Mouse (Mus musculus): ENCODE results near the gene Uba3. TPM values are rescaled to one million over a fixed set of nuclear protein-coding genes. Genes with fewer than 3 reads are reported as not detected.

Gene Uba3
- 10 to 100 TPM; 41.3 to 44.6 TPM for total RNA-seq (2021)
- long read RNA-seq, experiment 1, transcript Uba3-201 (18 exons, 2,257 nt) = major isoform, 14 of 24 reads
- long read RNA-seq, experiment 1, transcript Uba3-202 (17 exons, 2,465 nt) = minor isoform, 6 of 24 reads
- long read RNA-seq, experiment 1, partial matches to known transcripts = 2 of 24 reads
- long read RNA-seq, experiment 1, other reads (novel, unspliced or antisense) = 1 of 24 reads
- long read RNA-seq, experiment 2, transcript Uba3-202 (17 exons, 2,465 nt) = minor isoform, 6 of 32 reads
- long read RNA-seq, experiment 2, transcript Uba3-201 (18 exons, 2,257 nt) = major isoform, 22 of 32 reads
- long read RNA-seq, experiment 2, partial matches to known transcripts = 0 of 32 reads
- long read RNA-seq, experiment 2, other reads (novel, unspliced or antisense) = 3 of 32 reads

- intact Hi-C loops (cut with DNase I; ENCODE audit: low total_unique reads) = no loop called here
- DNase-seq = peak; percentile 100
Observed at GRCm38 (mm10) chr6:97205439-97205885, at the start of gene Uba3. Gene Uba3 (minus strand): TSS chr6:97205647.

GRCm38 (mm10) chr6:97252711-97253221, 47.3 kb upstream of the Uba3 start, which contains the start of gene Lmod3:
Gene Lmod3 (minus strand): TSS chr6:97252759.
- intact Hi-C loops (cut with DNase I; ENCODE audit: low total_unique reads) = no loop called here

GRCm38 (mm10) chr6:97252086-97252485, 46.6 kb upstream of the Uba3 start:
- DNase-seq = no peak
- intact Hi-C loops (cut with DNase I; ENCODE audit: low total_unique reads) = no loop called here

More at GRCm38 (mm10) chr6:97252711-97253221, 47.3 kb upstream of the Uba3 start, which contains the start of gene Lmod3:
- peak; percentile 25 for DNase-seq

GRCm38 (mm10) chr6:97250966-97251365, 45.5 kb upstream of the Uba3 start:
- peak; percentile 29 for DNase-seq
- intact Hi-C loops (cut with DNase I; ENCODE audit: low total_unique reads) = no loop called here

- no peak for DNase-seq
- intact Hi-C loops (cut with DNase I; ENCODE audit: low total_unique reads) = loop anchor here (5.0 kb wide), 1 partner anchor 33 kb away; the partner anchor contains the start of gene Arl6ip5
Observed at GRCm38 (mm10) chr6:97245200-97245599, 39.8 kb upstream of the Uba3 start.

DNA sequence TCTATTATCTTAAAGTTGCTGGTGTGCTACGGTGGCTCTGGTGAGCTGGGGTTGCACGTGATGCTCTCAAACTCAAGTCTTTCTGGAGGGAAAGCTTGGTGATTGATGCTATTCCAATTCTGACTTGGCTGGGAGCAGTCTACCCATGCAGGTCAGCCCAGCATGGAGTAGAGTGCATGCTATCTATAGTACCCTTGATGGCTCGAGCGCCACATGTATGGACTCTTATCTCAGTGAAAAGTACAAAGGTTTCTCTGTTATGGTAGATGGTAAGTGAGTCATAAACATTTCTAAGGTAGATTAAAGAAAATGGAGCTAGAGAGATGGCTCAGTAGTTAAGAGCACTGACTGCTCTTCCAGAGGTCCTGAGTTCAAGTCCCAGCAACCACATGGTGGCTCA, 37.1 kb upstream of the Uba3 start:
- intact Hi-C loops (cut with DNase I; ENCODE audit: low total_unique reads) = no loop called here

GRCm38 (mm10) chr6:97240092-97240491, 34.6 kb upstream of the Uba3 start:
- DNase-seq = no peak
- intact Hi-C loops (cut with DNase I; ENCODE audit: low total_unique reads) = no loop called here

More for the DNA sequence above, 37.1 kb upstream of the Uba3 start:
- DNase-seq = no peak

DNA sequence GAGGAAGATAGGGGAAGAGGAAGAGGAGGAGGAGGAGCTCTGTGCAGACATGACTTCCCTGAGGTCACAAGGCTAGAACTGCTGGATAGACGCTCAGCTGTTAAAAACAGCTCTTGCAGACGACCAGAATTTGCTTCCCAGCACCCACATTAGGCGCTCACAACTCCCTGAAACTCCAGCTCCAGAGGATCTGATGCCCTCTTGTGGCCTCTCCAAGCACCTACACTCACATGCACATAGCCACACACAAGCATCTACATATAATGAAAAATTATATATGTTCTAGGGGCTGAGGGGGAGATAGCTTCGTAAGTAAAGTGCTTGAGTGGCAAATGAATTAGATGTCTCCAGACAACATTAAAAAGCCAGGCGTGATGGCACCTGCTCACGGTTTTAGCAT, 33.9 kb upstream of the Uba3 start:
- intact Hi-C loops (cut with DNase I; ENCODE audit: low total_unique reads) = no loop called here
- DNase-seq = no peak

GRCm38 (mm10) chr6:97236088-97236487, 30.6 kb upstream of the Uba3 start:
- intact Hi-C loops (cut with DNase I; ENCODE audit: low total_unique reads) = no loop called here
- DNase-seq = no peak

DNA sequence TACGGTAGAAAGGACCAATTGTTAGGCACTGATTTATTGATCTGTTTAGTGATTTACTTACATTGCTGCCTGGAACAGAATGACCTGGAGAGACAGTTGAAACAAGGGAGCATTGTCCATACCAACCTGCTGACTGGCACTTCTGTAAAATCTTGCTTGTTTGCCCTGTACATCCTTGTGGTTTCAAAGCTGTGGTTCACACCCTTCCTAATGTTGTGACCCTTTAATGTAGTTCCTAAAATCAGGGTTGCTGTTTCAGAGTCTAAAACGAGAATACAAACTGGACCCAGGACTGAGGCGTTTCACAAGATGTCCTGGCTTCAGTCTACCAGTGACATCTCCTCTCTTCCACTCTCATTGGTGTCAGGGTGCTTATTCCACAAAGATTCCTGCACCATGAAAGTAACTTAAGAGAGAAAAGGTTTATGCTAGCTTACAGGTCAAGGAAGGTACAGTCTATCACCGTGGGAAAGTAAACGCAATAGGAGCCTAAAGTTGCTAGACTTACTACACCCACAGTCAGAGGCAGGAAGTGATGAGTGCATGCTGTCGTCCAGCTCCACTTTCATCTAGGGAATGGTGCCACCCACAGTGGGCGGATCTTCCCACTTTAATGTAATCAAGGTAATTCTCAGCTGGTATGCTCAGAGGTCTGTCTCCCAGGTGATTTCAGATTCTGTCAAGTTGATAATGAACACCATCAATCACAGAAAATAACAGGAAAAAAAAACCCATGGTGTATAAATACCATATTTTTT, 29.6 kb upstream of the Uba3 start:
- DNase-seq = no peak
- intact Hi-C loops (cut with DNase I; ENCODE audit: low total_unique reads) = no loop called here

DNA sequence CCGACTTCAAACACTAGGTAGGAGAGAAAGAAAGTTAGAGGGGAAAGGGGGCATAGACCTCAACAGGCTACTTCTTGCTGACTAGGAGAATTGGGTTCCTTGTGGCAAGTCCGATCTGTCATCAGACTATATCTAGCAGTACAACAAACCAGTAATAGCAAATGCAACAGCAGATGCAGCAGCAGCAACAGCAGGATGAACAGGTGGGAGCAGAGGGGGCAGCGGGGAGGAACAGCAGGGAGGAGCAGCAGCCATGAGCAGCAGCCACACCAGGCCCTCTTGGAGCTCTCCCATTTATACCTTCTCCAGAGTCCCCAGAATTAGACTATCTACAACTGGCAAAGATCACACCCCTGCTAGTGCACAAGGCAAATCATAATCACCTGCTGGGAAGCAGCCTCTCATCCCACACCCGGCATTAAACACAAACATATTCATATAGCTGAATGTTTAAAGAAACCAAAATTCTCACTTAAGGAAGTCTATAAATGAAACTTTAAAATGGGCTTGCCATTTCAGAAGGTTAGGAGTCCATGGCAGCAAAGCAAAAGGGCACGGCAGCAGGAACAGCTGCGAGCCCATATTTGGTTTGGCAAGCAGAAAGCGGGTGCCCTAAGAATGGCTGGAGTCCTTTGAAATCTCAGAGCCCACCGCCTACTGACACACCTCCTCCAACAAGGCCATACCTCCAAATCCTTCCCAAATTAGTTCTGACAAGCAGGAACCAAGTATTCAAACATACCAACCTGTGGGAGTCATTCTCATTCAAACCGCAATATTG, 21.8 kb upstream of the Uba3 start:
- DNase-seq = no peak
- intact Hi-C loops (cut with DNase I; ENCODE audit: low total_unique reads) = no loop called here

- intact Hi-C loops (cut with DNase I; ENCODE audit: low total_unique reads) = no loop called here
- no peak for DNase-seq
Observed at GRCm38 (mm10) chr6:97226083-97226491, 20.6 kb upstream of the Uba3 start.

DNA sequence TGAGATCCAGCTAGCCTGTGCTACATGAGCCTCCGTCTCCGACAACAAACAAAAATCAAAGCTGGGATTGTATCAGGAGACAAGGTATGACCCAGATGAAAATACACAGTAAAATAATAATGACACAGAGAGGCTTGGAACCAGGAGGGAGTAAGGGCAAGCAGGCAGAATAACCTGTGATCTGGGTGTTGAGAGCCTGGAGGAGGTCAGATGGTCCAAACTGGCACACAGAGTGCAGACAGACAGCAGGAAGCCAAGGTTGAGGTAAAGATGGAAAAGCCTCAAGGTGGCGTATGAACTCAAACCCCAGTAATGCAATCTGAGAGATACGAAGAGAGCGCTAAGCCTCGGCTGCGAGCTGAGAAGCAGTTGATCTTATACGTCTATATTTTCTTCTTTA, 19.1 kb upstream of the Uba3 start:
- DNase-seq = no peak
- intact Hi-C loops (cut with DNase I; ENCODE audit: low total_unique reads) = no loop called here

DNA sequence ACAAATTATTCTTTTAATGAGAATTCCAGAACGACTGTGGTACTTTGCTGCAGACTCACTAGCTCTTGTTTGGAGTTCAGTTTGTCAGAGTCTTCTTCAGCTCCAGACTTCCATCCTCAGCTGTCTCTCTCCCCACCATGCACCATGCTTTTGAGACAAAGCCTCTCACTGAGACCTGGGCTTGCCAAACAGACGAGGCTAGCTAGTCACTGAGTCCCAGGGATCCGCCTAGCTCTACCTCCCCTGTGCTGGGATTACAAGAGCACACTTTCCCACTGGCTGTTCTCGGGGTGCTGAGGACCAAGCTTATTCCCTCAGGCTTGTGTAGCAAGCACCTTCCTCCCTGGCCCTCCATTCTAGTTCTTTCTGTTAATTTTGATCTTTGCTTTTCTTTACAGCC, 18.1 kb upstream of the Uba3 start:
- DNase-seq = no peak

GRCm38 (mm10) chr6:97222931-97223467, 17.6 kb upstream of the Uba3 start:
- DNase-seq = no peak
- intact Hi-C loops (cut with DNase I; ENCODE audit: low total_unique reads) = no loop called here

More for the DNA sequence above, 18.1 kb upstream of the Uba3 start:
- intact Hi-C loops (cut with DNase I; ENCODE audit: low total_unique reads) = no loop called here

DNA sequence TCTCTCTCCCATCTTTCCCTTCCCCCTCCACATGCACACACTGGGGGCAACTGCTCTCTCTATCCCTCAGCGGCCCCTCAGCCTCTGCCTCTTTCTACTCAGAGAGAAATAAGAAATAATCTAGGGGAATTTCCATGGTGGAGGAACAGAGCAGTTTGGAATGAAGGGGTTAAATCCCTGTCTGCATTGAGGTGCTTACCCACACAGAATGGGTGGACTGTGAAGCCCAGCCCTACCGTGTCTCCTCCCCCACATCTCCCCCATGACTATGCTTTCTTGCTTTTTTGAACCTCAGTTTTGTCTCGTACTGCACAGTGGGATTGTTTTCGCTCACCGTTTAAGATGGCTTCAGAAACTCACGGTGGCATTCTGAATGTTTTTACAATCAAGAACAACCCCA, 16.9 kb upstream of the Uba3 start:
- DNase-seq = no peak
- intact Hi-C loops (cut with DNase I; ENCODE audit: low total_unique reads) = no loop called here

DNA sequence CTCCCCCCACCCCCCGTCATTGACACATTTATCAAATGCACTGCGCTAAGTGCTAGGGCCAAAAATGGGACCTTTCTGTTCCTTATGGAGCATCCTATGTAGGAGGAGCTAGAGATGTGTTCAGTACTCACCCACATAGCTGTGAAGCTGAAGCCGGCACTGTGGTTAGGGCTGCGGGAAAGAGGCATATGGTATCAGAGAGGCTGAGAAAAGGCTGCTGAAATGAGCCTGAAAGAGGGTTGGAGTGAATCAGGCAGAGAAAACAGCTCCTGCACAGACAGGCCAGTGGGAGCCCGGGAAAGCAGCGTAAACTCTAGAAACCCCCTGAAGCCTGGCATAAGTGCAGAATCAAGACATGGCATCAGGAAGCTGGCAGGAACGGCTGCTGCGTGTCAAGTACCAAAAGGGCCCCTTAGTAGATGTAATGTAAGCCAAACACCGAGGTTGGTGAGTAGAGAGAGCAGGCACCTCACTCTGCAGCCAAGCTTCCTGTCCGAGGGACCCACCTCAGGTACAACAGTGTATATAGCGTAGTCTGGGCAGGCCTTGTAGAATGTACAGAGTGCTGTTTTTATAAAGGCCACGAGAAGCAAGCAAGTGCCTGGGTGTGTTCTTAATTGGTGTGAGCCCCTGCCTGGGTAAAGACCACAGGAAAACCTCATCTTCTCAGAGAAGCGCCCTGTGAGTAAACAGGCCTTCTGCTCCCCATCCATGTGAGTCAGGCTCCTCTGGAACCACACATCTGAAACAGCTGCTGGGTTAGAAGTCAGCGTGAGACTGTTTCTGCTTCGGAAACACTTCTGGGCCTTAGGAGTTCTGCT, 16.0 kb upstream of the Uba3 start:
- DNase-seq = no peak

DNA sequence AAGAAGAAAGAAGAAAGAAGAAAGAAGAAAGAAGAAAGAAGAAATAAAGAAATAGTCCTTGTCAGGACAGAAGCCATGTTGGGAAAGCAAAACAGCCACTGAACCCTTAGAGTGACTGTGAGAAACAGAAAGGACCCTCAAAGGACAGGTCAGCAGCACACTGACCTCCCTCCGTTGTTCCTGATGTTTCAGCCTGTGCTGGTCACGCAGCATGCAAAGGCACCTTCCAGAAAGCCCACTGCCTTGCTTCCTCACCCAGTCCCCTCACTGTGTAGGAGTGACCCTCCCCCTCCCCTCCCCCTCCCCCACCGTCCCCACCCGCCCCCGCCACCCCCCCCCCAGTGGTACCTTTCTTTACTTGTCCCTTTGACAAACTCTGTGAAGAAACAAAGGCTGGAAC, 15.2 kb upstream of the Uba3 start:
- no peak for DNase-seq
- intact Hi-C loops (cut with DNase I; ENCODE audit: low total_unique reads) = no loop called here

More for the DNA sequence above, 16.0 kb upstream of the Uba3 start:
- intact Hi-C loops (cut with DNase I; ENCODE audit: low total_unique reads) = no loop called here
